Mouse (Mus musculus) telencephalon, adult 2 months (tissue): ENCODE results near the gene Trafd1.
"Not testable (repeated sequence)": the region's sequence is repeated elsewhere in the genome, so short reads cannot be mapped to it uniquely, and the experiment has no call there.

ENCODE experiments used
- DNase-seq: peaks from one replicate; pipeline ENCODE4 v3.0.0-alpha.2; 2011; ENCODE audit warnings: low read depth, low spot score

The Trafd1 gene

DNA sequence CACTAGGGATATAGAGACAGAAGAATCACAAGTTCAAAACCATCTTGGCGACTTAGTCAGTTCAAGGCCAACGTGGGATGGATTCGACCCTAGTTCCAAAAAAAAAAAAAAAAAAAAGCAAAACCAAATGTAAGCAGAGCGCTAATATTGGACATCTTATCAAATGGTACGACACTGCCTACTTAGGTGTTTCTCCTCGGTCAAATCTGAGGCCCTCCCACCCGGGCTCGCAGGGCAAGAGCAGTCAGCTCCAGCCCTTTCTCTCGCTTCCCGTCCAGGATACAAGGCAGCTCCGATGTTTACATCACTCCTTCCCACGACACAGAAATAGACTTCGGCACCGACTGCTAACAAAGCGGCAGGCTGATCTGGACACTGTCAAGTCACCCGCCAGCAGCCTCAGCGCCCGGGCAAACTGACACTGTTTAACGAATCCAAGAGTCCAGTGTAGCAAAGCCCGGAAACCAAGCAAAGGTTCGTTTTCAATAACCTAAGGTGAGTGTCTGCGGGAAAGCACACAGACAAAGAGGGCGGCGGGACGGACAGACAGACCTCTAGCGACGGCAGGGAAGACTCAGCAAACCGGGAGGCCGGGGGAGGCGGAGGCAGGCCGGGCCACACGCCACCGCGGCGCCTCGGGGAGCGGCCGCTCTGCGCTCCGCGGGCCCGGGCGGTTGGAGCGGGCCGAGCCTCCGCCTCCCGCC lies 523 bp downstream of the Trafd1 start:
- no peak for DNase-seq

DNA sequence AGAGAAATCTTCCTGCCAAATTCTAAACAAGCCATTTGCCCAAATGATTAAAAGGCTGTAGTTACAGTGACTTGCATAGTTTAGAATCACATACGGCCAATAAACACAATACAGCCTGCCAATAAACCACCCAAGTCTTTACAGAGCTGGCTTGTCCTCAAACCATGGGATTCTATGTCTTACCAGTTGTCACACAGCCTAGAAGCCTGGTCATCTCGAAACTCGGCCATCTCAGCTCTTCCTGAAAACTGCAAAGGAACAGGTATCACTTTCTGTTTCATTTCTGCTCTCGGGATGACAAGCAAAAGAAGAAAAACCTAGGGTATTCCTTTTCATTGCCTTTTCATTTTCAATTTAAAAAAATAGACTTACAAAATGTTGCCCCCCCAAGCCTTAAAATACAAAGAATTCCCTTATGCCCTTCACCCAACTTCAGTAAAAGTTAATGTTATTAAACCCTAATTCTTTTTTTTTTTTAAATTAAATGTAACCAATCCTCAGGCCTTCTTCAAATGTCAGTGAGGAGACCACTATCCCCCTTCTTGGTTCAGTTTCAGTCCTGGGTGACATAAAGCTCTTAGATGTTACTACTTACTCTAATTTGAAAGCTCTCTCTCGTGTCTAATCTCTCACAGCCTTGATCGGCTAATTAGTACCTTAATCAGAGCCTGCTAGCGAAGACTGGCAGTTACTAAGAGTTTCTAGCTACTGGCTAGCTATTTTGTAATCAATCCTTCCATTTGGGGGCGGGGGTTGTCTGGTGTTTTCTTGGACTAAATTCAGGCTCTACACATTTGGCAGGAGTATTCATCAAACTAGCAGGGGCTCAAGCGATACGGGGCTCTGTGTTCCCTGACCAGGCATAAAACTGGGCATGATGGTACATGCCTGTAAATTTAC lies 1.3 kb downstream of the Trafd1 start:
- no peak for DNase-seq

- no peak for DNase-seq
These were observed 4.7 kb downstream of the Trafd1 start for GRCm38 (mm10) chr5:121380692-121381091.

- no peak for DNase-seq
These were observed 6.7 kb downstream of the Trafd1 start for GRCm38 (mm10) chr5:121378678-121379256.

- DNase-seq, result not testable (repeated sequence)
These were observed 8.5 kb downstream of the Trafd1 start for GRCm38 (mm10) chr5:121376972-121377371.

- DNase-seq, result no peak
These were observed 10.6 kb downstream of the Trafd1 start for GRCm38 (mm10) chr5:121374790-121375189.

DNA sequence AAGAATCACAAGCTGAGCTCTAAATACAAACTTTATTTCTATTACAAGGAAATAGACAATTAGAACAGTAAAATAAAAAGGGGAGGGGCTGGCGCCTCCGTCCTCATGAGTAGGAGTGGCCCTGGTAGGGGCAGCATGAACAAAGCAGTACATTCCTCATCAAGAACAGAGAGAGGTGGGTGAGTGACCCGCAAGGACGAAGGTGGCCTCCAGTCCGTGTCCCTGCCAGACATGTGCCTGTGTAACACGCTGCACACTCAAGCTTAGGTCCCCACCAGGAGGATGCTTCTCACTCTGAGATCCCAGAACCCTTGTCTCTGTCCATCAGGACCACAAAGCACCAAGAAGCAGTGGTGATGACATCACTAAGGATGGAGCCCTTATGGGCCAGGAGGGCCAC lies 13.7 kb downstream of the Trafd1 start:
- DNase-seq, result no peak

DNA sequence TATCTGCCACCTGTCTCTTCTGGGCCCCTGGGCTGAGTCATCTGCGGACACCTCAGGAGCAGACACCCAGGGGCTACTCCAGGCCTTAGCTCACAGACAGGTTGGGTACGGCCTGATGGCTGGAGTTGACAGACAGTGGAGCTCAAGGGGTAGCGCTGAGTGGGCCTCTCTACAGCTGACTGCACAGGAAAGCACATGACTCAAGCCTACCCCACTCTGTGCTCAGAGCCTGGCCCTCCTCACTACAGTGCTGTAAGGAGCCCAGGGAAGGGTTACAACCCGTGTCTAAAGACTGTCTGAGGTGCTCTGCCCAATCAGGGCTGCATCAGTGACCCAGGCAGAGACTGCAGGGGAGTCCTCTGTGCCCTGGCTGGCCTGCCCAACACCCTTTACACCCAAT lies 18.2 kb downstream of the Trafd1 start:
- DNase-seq, result no peak

DNA sequence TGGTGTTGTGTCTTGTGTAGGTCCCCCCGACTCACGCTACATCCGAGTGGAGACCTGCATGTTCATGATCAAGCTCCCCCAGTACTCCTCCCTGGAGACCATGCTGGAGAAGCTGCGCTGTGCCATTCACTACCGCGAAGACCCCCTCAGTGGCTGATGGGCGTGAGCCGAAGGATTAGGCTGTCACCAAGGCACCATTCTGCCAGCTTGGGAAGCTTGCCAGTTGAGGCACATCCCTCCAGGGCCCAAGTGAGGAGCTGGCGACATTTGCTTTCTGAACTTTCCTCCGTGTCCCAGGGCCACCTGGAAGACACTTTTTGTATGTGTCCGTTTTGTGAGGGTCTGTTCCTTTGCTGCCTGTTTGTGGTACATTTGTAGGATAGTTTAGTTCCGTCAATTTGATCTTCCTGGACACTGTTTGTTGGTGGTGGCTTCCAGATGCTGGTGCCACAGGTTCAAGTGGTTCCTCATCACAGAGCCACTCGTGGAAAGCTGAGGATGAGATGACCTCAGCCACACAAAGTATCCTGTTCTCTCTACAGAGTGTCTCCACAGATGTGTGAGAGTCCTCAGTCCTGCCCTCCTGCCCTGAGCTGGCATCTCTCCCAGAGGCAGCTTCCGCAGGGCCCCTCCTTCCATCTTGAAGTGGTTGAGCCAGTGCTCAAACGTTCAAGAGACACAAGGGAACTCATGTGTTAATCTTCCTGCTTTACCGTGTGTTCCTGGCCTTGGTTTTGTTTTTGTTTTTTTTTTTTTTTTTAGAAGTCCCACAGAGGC lies 18.8 kb downstream of the Trafd1 start:
- no peak for DNase-seq

DNA sequence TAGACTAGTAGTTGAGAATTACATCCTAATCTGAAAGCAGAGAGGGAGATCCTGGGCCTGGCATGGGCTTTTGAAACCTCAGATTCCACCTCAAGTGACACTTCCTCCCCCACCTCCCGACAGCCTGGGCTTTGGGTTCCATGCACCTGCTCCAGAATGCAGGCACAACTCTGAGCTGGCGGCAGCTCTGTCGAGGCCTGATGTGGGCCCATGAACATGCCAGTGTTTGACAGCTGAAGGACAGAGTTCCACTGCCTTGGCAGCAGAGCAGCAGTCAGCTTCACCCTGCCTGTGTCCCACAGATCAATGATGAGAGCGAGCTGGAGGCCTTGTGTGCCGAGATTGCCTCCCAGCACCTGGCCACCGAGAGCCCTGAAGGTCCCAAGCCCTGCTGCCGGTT lies 22.0 kb downstream of the Trafd1 start:
- no peak for DNase-seq

DNA sequence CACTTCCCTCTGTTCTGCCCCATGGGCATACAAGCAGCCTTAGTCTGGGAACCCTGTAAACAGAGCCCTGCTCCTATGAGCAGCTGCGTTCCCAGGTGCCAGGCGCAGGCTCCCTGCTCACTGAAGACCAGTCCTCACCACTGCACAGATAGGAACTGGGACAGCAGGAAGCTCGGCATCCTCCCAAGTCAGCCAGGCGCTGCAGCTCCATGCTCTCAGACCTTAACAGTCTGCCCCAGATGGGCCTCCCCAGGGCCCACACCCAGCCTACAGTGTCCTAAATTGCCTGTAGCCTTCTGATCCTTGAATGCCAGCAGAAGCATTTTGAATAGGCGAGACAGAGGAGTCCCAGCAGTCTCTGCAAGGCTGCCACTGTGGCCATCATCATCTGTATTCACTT lies 23.7 kb downstream of the Trafd1 start:
- DNase-seq, result no peak

GRCm38 (mm10) chr5:121359229-121359628 lies 26.2 kb downstream of the Trafd1 start:
- DNase-seq, result no peak

DNA sequence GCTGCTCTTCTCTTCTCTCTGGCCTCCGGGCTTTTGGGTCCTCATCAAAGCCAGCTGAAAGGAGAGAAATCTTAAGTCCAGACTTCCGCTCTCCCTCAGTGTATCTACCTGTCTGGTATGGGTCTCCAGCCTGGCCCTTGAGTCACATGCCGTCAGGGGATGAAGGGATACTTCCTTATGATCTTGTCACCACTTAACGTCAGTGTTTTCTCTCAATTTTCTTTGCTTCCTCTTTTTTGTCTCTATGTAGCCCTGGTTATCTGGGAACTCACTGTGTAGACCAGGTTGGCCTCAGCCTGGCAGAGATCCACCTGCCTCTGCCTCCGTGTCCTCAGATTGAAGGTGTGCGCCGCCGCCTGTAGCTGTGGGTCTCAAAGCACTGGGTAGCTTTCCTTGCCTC lies 41.4 kb downstream of the Trafd1 start:
- no peak for DNase-seq

GRCm38 (mm10) chr5:121342490-121342889 lies 42.9 kb downstream of the Trafd1 start:
- DNase-seq, result no peak

GRCm38 (mm10) chr5:121340965-121341473 lies 44.4 kb downstream of the Trafd1 start:
- DNase-seq, result no peak

DNA sequence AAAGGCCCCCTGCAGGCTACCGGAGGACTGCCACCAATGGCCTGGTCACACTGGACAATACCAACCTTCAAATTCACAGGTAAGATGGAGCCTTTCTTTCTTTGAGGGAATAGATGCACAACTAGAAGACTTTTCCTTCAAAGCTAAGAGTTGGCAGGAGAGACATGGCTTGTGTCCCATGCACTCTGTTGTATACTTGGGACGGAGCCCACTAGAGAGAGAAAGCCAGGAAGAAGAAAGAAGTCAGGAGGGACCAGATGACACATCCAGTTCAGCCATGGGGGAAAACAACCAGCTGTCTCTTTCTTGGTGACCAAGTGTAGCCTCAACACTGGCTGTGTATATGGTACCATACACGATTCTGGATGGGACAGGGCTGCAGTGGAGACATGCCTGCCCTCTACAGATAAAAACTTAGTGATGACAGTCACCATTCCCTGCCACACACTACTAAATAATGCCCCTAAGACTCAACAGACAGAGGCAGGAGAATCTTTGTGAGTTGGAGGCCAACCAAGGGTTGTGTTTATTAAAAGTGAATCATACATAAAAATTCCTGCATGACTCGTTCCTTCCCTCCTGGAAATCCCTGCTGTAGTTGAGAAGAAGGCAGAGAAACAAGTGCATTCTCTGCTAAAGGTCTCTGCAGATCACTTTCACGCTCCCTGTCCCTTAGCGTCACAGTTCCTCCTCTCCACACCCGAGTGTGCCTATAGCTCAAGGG lies 45.8 kb downstream of the Trafd1 start:
- no peak for DNase-seq

DNA sequence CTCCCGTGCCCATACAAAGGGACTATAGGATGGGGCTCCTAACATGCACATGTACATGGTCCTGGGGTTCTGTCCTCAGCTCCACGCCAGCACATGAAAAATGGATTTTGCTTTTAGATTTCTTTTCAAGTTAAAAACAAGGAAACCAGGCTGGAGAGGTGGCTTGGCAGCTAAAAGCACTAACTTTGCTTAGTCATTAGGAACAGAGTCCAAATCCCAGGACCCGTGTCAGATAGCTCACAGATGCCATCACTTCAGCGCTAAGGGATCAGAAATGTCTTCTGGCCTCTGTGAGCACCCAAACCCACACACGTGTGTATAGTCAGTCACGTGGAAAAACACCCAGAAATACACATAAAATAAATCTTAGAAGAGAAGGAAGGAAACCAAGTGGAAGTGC lies 48.7 kb downstream of the Trafd1 start:
- no peak for DNase-seq

- no peak for DNase-seq
These were observed 49.4 kb downstream of the Trafd1 start for GRCm38 (mm10) chr5:121336009-121336408.

DNA sequence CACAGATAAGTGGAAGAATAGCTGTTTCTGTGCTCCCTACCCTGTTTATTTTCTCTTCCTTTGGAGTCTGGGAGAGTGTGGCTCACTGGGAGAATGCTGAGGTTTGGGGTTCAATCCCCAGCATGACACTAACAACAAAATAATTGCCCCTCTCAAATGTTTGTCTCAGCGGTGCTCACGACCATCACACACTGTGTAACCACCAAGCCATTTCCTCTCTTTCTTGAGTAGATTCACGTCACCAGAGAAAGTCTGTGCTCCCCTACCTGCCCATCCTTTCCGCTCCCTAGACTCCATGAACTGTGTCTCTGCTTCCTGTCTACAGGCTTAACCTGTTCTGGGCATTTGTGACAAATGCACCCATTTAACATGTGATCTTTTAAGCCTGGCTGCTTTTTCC lies 50.0 kb downstream of the Trafd1 start:
- DNase-seq, result no peak

- DNase-seq, result no peak
These were observed 51.0 kb downstream of the Trafd1 start for GRCm38 (mm10) chr5:121334454-121334853.

- DNase-seq, result no peak
These were observed 51.5 kb downstream of the Trafd1 start for GRCm38 (mm10) chr5:121333976-121334375.
